8 mouse cellular contexts compared by ENCODE assay signal in the genomic region with DNA sequence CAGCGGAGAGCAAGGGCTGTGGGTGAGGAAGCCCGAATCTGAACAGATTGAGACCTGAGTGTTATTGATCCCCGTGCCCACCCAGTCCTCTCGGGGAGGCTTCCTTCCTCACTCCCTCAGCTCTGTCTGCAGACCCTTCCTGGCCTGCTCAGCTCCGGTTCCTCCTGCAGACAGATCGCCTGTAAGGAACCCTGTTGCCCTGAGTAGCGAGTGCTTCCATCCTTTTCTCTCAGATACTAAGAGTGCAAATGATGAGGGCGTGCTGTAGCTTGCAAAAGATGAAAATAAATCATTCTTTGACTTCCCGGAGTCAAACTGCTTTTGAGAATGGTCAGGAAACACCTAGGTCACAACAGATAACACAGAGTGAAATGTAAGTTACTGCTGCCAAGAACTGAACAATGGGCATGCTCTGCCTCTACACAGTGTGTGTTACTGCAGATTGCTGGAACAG.
A peak's percentile ranks its signal among the peaks of the same experiment; 100 is the strongest.
DNase-seq lines count a peak whose midpoint lies in the region.

No protein-coding gene starts in this region.

- DNase-seq in cerebellum, adult 9-10 months: peak; percentile 64
- no peak for DNase-seq in cerebellum, adult 11-12 months
- DNase-seq in right cerebral cortex, adult 2 months (ENCODE audit: low spot score in 2 of 2): peak; percentile 30 to 58
- no peak for DNase-seq in right cerebral cortex, adult 18-20 months
- peak; percentile 17 to 61 for DNase-seq in kidney, postnatal 36 days
- DNase-seq in testis, postnatal 14 days (ENCODE audit: low spot score): peak; percentile 21
- no peak for DNase-seq in embryo, embryonic 10 days (ENCODE audit: low spot score)
- DNase-seq in frontal cortex, postnatal 14 days (ENCODE audit: low spot score in 2 of 2): no peak

Comparison
In these comparisons a context has a peak if more than half of its experiments do, and no peak if none do; other contexts are left out.
1. DNase-seq: peak in cerebellum, adult 9-10 months (single experiment), right cerebral cortex, adult 2 months (2 of 2), kidney, postnatal 36 days (2 of 2) and testis, postnatal 14 days (single experiment); none in cerebellum, adult 11-12 months (single experiment), right cerebral cortex, adult 18-20 months (single experiment), embryo, embryonic 10 days (single experiment) and frontal cortex, postnatal 14 days (0 of 2).